11 mouse cellular contexts compared by ENCODE assay signal in the genomic region with DNA sequence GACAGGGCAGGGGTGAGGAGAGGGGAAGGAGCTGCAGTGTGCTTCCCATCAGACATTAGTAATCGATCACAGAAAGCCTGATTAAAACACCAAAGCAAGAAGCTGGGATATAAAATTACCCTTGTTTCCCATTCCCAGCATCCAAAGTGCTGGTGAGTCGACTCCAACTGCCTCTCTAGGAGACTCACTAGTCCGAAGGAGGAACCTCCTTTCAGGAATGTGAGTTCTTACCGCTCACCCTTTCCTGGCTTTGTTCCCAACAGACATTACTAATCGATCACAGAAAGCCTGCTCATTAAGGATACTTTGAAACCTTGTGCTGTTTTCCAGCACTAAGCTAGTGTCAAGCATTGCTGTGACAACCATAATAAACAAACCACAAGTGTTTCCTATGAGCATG.
DNase-seq lines count a peak whose midpoint lies in the region; ATAC-seq lines count a peak whose summit lies in the region.
"Had no signal": no experiment of that assay in that cellular context is flagged by ENCODE, and none has a peak within 500 bp of the region (broad histone marks: within the 10 kb centered on the region; RNA-seq: fewer than 3 reads in every experiment).

No protein-coding gene starts in this region.

- 38% methylated on average over 5 of the region's 5 CpGs for WGBS in lung, embryonic 15.5 days
- 44% methylated on average over 5 of the region's 5 CpGs for WGBS in limb, embryonic 13.5 days

- peak; percentile 41 for DNase-seq in adrenal gland, postnatal 14 days
- no peak for DNase-seq in adrenal gland, postnatal 36 days
- no peak for DNase-seq in lung, postnatal 4 days
- DNase-seq in embryo, embryonic 10 days (ENCODE audit: low spot score), result peak; percentile 62
- no peak for DNase-seq in layer of hippocampus, adult 9-11 months
- DNase-seq: adrenal gland, postnatal 25 days; thymus, adult 18-20 months had no signal

- H3K4me1 ChIP-seq in lung, embryonic 15.5 days, result peaks cover 17% of the 10 kb centered on the region
- peaks cover 41% of the 10 kb centered on the region for H3K4me1 ChIP-seq in limb, embryonic 13.5 days

- peak overlapping the region; percentile 22 for H3K4me3 ChIP-seq in lung, embryonic 15.5 days
- H3K4me3 ChIP-seq in limb, embryonic 13.5 days, result 0 out of 2 replicates have a peak overlapping the region, but pooled peaks have one; percentile 16
- H3K4me3 ChIP-seq: erythroblast, embryonic 14.5 days had no signal

- H3K4me2 ChIP-seq in lung, embryonic 15.5 days, result peak overlapping the region; percentile 35; the same call in 1 of the 2 replicates
- H3K4me2 ChIP-seq in limb, embryonic 13.5 days (replicated peaks), result peak overlapping the region; percentile 30; the same call in 1 of the 2 replicates

- peaks cover 7% of the 10 kb centered on the region; the same call in 1 of the 2 replicates for H3K27me3 ChIP-seq in lung, embryonic 15.5 days
- H3K27me3 ChIP-seq in limb, embryonic 13.5 days, result peaks cover 13% of the 10 kb centered on the region

- no peak overlapping the region for H3K27ac ChIP-seq in lung, embryonic 15.5 days
- H3K27ac ChIP-seq in limb, embryonic 13.5 days, result no peak overlapping the region

- ATAC-seq in lung, embryonic 15.5 days (ENCODE audit: borderline replicate concordance, extremely low read depth, low FRiP score, low TSS enrichment), result no peak
- no peak for ATAC-seq in limb, embryonic 13.5 days (ENCODE audit: low FRiP score, low read depth)
- ATAC-seq in megakaryocyte progenitor cell, adult 5-6 weeks (replicated peaks; ENCODE audit: poor library complexity), result no peak

- H3K9ac ChIP-seq in lung, embryonic 15.5 days, result no peak overlapping the region
- H3K9ac ChIP-seq in limb, embryonic 13.5 days, result no peak overlapping the region

- no peaks in the 10 kb centered on the region for H3K36me3 ChIP-seq in lung, embryonic 15.5 days
- H3K36me3 ChIP-seq in limb, embryonic 13.5 days, result no peaks in the 10 kb centered on the region

- no peaks in the 10 kb centered on the region for H3K9me3 ChIP-seq in lung, embryonic 15.5 days
- no peaks in the 10 kb centered on the region for H3K9me3 ChIP-seq in limb, embryonic 13.5 days

Comparison
In these comparisons a context has a peak if more than half of its experiments do, and no peak if none do; other contexts are left out.
1. DNase-seq: peak in adrenal gland, postnatal 14 days (single experiment) and embryo, embryonic 10 days (single experiment); none in adrenal gland, postnatal 36 days (0 of 2), lung, postnatal 4 days (0 of 2) and layer of hippocampus, adult 9-11 months (single experiment).